Comparison of ENCODE assay signal across 18 mouse cellular contexts in genomic region chrX:139807391-139807790, GRCm38 (mm10). TPM values are rescaled to one million over a fixed set of nuclear protein-coding genes. Genes with fewer than 3 reads are reported as not detected.
DNase-seq lines count a peak whose midpoint lies in the region; ATAC-seq and TF ChIP-seq lines count a peak whose summit lies in the region.
"Had no signal": no experiment of that assay in that cellular context is flagged by ENCODE, and none has a peak within 500 bp of the region (broad histone marks: within the 10 kb centered on the region; RNA-seq: fewer than 3 reads in every experiment).

No protein-coding gene starts in this region.

- ATAC-seq in intestine, embryonic 16.5 days, result no peak
- no peak for ATAC-seq in neural tube, embryonic 15.5 days (ENCODE audit: low FRiP score)

- no peaks in the 10 kb centered on the region for H3K36me3 ChIP-seq in intestine, embryonic 16.5 days (ENCODE audit: control insufficient read depth, insufficient read depth, low read length)
- no peaks in the 10 kb centered on the region for H3K36me3 ChIP-seq in neural tube, embryonic 15.5 days
- H3K36me3 ChIP-seq: embryonic facial prominence, embryonic 15.5 days; forebrain, embryonic 15.5 days; hindbrain, embryonic 13.5 days; limb, embryonic 13.5 days; midbrain, embryonic 12.5 days had no signal

- TF ChIP-seq CTCF in cerebellum, adult 2 months (IDR thresholded peaks at IDR 0.05; ENCODE audit: borderline replicate concordance, insufficient read depth, low read depth, low read length), result no peak

- peak overlapping the region; percentile 81 for H3K27ac ChIP-seq in intestine, embryonic 16.5 days (ENCODE audit: low read length)
- H3K27ac ChIP-seq in cerebellum, adult 2 months (ENCODE audit: insufficient read depth, low read length), result no peak overlapping the region
- no peak overlapping the region for H3K27ac ChIP-seq in neural tube, embryonic 15.5 days (replicated peaks)
- H3K27ac ChIP-seq: embryonic facial prominence, embryonic 15.5 days; forebrain, embryonic 15.5 days; hindbrain, embryonic 13.5 days; limb, embryonic 13.5 days; midbrain, embryonic 12.5 days had no signal

- no peak for TF ChIP-seq POLR2A in cerebellum, adult 2 months (IDR thresholded peaks at IDR 0.05; ENCODE audit: borderline replicate concordance, insufficient read depth, low read length)

- H3K9me3 ChIP-seq in intestine, embryonic 16.5 days (ENCODE audit: control insufficient read depth, low read length), result no peaks in the 10 kb centered on the region
- H3K9me3 ChIP-seq in neural tube, embryonic 15.5 days (replicated peaks), result no peaks in the 10 kb centered on the region
- H3K9me3 ChIP-seq: embryonic facial prominence, embryonic 15.5 days; forebrain, embryonic 15.5 days; hindbrain, embryonic 13.5 days; limb, embryonic 13.5 days; midbrain, embryonic 12.5 days had no signal

- no peak overlapping the region for H3K4me3 ChIP-seq in intestine, embryonic 16.5 days (ENCODE audit: low read length)
- H3K4me3 ChIP-seq in cerebellum, adult 2 months (replicated peaks; ENCODE audit: insufficient read depth, low read depth, low read length), result no peak overlapping the region
- no peak overlapping the region for H3K4me3 ChIP-seq in neural tube, embryonic 15.5 days (replicated peaks)
- H3K4me3 ChIP-seq: embryonic facial prominence, embryonic 15.5 days; forebrain, embryonic 15.5 days; hindbrain, embryonic 13.5 days; limb, embryonic 13.5 days; midbrain, embryonic 12.5 days had no signal

- no peaks in the 10 kb centered on the region for H3K4me1 ChIP-seq in intestine, embryonic 16.5 days (ENCODE audit: control insufficient read depth, insufficient read depth, low read length)
- H3K4me1 ChIP-seq in cerebellum, adult 2 months (ENCODE audit: control insufficient read depth, insufficient read depth, low read length), result peaks cover 9% of the 10 kb centered on the region
- H3K4me1 ChIP-seq in neural tube, embryonic 15.5 days, result no peaks in the 10 kb centered on the region
- H3K4me1 ChIP-seq: embryonic facial prominence, embryonic 15.5 days; forebrain, embryonic 15.5 days; hindbrain, embryonic 13.5 days; midbrain, embryonic 12.5 days had no signal

- DNase-seq in kidney, adult 9 months, result peak; percentile 77
- DNase-seq in kidney, adult 18-20 months, result no peak
- peak; percentile 8 for DNase-seq in NIH3T3 (ENCODE audit: low read depth)
- DNase-seq in kidney, postnatal 14 days, result peak; percentile 47
- DNase-seq in cerebellum, adult 2 months, result no peak
- no peak for DNase-seq in thymus, postnatal 4 days
- DNase-seq: gastrocnemius, postnatal 36 days had no signal

- no peak overlapping the region for H3K4me2 ChIP-seq in intestine, embryonic 16.5 days (ENCODE audit: low read depth, low read length)
- H3K4me2 ChIP-seq in neural tube, embryonic 15.5 days, result no peak overlapping the region
- H3K4me2 ChIP-seq: embryonic facial prominence, embryonic 15.5 days; forebrain, embryonic 15.5 days; hindbrain, embryonic 13.5 days; limb, embryonic 13.5 days; midbrain, embryonic 12.5 days had no signal

- no peaks in the 10 kb centered on the region for H3K27me3 ChIP-seq in intestine, embryonic 16.5 days (replicated peaks; ENCODE audit: control insufficient read depth, insufficient read depth, low read length)
- H3K27me3 ChIP-seq in cerebellum, adult 2 months (ENCODE audit: control insufficient read depth, insufficient read depth, low read length), result no peaks in the 10 kb centered on the region
- H3K27me3 ChIP-seq in neural tube, embryonic 15.5 days (replicated peaks), result 0 out of 2 replicates have a peak, but pooled peaks cover 10% of the 10 kb centered on the region
- H3K27me3 ChIP-seq: forebrain, embryonic 15.5 days had no signal

- WGBS in intestine, embryonic 16.5 days, result 63% methylated on average over 2 of the region's 2 CpGs
- WGBS in cerebellum, adult 2 months, result 51% methylated on average over 2 of the region's 2 CpGs
- WGBS in neural tube, embryonic 15.5 days, result 67% methylated on average over 2 of the region's 2 CpGs

- no peak overlapping the region for H3K9ac ChIP-seq in intestine, embryonic 16.5 days (ENCODE audit: low read depth, low read length)
- no peak overlapping the region for H3K9ac ChIP-seq in neural tube, embryonic 15.5 days (replicated peaks)
- H3K9ac ChIP-seq: embryonic facial prominence, embryonic 15.5 days; forebrain, embryonic 15.5 days; hindbrain, embryonic 13.5 days; limb, embryonic 13.5 days; midbrain, embryonic 12.5 days had no signal

RNA-seq across cellular contexts. Expression of gene Cldn2, which starts 6.8 kb away (rescaled TPM):
- 88.3 and 108 TPM in 2 replicates for polyA plus RNA-seq in intestine, embryonic 16.5 days (2015; fragmentation: Nextera tagmentation; extraction: Ambion mirVana)
- polyA plus RNA-seq in cerebellum, adult 2 months (2012; rRNA removed), result 1.1 and 2.6 TPM in 2 replicates
- 0.27 and 1.9 TPM in 2 replicates for polyA plus RNA-seq in neural tube, embryonic 15.5 days (2015; fragmentation: Nextera tagmentation; extraction: Ambion mirVana)
- polyA plus RNA-seq: C2C12; heart, embryonic 14.5 days had no signal

RNA-seq across cellular contexts. Expression of gene Ripply1, which starts 25.2 kb away (rescaled TPM):
- not detected in 2 replicates for polyA plus RNA-seq in intestine, embryonic 16.5 days (2015; fragmentation: Nextera tagmentation; extraction: Ambion mirVana)
- polyA plus RNA-seq in cerebellum, adult 2 months (2012; rRNA removed), result 0.33 and 0.46 TPM in 2 replicates
- 0.19 and 0.23 TPM in 2 replicates for polyA plus RNA-seq in neural tube, embryonic 15.5 days (2015; fragmentation: Nextera tagmentation; extraction: Ambion mirVana)
- polyA plus RNA-seq: C2C12; forebrain, embryonic 15.5 days; heart, embryonic 14.5 days; hindbrain, embryonic 13.5 days; liver, embryonic 16.5 days; thymus, postnatal 0 days had no signal

Comparison
In these comparisons a context has a peak if more than half of its experiments do, and no peak if none do; other contexts are left out.
1. DNase-seq: peak in kidney, adult 9 months (single experiment), NIH3T3 (single experiment) and kidney, postnatal 14 days (single experiment); none in kidney, adult 18-20 months (single experiment), cerebellum, adult 2 months (0 of 2) and thymus, postnatal 4 days (single experiment).
2. RNA of gene Cldn2, which starts 6.8 kb away (polyA plus RNA-seq): 88.3 to 108 TPM in intestine, embryonic 16.5 days; 1.1 to 2.6 TPM in cerebellum, adult 2 months and 0.27 to 1.9 TPM in neural tube, embryonic 15.5 days; every median in the first group is over 10 times any median in the second.